Mouse (Mus musculus) embryonic fibroblast, embryonic 13.5 days (primary cell): ENCODE results near the gene Rnf186.

ENCODE experiments used
- CTCF ChIP-seq: IDR thresholded peaks from 2 replicates; pipeline ENCODE4 v1.5.1; 2011; ENCODE audit warnings: mild to moderate bottlenecking, control low read depth, low read length, moderate library complexity, borderline replicate concordance; ENCODE audit not compliant: insufficient read depth
- POLR2A ChIP-seq: IDR thresholded peaks from 2 replicates; pipeline ENCODE4 v1.6.1; 2011; ENCODE audit warnings: low read depth, mild to moderate bottlenecking, control low read depth, low read length, moderate library complexity

GRCm38 (mm10) chr4:138966866-138967265, at the start of gene Rnf186:
- no peak for TF ChIP-seq POLR2A
- TF ChIP-seq CTCF = no peak
